Mouse (Mus musculus): ENCODE results near the gene Cpm.
"Not testable (repeated sequence)": the region's sequence is repeated elsewhere in the genome, so short reads cannot be mapped to it uniquely, and the experiment has no call there.

Cpm gene

GRCm38 (mm10) chr10:117691389-117691968 is 62.2 kb downstream of the Cpm start:
- no peak for DNase-seq

DNA sequence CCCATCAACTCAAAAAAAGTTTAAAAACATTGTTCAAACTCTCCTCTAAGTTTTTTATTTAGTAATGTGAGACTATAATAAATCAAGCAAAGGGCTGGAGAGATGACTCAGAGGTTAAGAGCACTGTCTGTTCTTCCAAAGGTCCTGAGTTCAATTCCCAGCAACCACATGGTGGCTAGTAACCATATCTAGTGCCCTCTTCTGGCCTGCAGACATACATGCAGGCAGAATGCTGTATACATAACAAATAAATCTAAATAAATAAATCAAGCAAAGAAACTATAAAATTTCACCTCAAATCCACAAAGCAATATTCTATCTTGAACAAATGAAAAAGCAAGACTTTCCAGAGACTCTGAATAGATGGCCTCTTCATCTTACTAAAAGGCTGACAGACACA is 62.9 kb downstream of the Cpm start:
- no peak for DNase-seq

- no peak for DNase-seq
These were observed 63.7 kb downstream of the Cpm start for GRCm38 (mm10) chr10:117692953-117693352.

DNA sequence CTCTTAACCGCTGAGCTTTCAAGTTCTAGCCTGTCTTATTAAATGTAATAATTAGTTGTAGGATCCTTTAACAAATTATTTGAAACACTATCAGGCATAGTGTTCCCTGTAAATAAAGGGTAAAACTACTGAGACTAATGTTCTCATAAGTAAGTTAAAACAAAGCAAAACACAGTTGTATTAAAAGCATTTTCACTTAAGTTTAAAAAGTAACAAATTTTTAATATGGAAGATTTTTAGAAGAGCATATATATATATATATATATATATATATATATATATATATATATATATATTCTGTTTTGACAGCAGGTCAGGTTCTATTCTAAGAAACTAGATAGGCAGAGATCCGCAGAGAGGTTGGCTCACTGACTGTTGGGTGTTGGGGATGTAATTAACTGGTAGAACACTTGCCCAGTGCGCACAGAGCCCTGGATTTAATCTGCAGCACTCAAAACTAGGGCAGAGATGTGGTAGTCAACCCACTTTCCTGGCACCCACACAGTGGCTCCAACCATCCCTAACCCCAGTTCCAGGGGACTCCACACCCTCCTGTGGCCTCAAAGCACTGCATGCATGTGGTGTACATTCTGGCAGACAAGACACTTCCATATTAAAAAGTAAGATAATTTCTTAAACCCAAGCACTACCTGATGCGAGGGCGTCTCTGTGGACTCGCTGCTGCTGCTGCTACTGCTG is 65.1 kb downstream of the Cpm start:
- no peak for DNase-seq

DNA sequence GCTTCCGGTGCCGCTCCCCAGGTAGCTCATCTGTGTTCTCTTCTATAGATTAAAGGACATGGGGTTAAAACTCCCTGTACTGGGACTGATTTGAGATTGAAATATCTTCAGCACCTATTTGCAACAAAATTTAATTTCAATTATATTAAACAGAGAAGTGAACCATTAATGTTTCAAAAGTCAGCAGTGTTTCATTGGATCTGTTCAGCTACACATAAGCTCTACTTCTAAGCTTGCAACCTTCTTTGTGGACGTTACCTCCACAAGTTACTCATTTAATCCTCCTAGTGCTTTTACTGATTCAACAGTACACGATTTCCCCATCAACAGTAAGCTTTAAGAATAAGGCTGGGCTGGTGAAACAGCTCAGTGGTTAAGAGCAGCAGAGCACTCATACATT is 65.7 kb downstream of the Cpm start:
- no peak for DNase-seq

GRCm38 (mm10) chr10:117695605-117696004 is 66.3 kb downstream of the Cpm start:
- no peak for DNase-seq

DNA sequence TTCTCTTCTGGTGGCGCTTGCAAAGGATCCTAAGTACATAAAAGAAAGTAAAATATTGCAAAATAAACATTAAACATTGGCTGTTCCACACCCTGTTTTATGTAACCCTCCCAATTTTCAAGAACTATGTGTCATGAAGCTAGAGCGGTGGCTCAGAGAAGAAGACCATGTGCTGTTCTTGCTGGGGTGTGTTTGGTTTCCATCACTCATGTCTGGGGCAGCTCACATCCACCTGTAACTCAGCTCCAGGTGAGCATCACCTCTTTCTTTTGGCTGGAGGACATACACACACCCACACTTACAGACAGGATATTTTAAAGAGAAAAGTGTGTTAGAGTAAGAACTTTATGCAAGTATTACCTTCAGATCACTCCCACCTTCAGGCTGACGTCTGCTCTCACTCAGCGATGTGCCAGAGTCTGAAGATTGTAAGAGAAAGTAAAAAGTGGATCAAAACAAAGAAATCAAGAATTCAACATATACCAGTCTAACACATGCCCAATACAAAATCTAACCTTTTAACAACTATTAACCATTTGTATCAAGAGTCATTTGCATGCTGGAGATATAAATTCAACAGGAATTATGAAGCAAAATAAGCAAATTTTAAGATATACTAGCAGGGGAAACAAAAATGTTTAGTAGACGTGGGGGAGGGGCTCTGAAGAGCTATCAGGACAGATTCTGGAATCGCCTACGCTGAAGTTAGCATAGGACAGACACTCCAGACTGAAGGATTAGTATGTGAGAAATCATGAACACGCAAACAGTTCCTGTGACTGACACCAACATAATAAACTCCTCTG is 66.9 kb downstream of the Cpm start:
- DNase-seq: no peak

DNA sequence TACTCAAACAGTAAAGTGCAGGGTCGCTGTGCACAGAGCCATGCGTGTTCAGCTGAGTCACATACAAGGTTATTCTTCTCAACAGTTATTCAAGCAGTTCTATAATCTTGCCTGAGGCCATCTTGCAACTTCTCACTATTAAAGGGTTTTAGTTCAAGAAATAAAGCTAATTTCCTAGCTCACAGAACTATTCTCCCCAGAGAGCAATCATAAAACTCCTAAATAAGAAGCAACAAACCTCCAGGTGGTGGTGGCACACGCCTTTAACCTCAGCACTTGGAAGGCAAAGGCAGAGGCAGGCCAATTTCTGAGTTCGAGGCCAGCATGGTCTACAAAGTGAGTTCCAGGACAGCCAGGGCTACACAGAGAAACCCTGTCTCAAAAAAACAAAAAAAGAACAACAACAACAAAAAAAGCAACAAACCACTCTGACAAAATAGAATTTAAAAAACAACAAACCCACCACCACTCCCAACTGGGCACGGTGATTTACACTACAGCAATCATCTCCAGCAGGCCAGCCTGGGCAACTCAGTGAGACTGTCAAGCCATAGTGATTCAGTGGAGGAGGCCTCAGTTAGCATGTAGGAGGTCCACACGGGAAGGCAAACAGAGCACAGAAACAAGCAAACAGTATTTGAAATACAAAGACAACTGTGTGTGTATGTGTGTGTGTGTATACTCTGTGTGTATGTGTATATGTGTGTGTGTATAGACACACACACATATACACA is 67.7 kb downstream of the Cpm start:
- DNase-seq: no peak

- no peak for DNase-seq
These were observed 68.3 kb downstream of the Cpm start for GRCm38 (mm10) chr10:117697561-117698115.

- no peak for DNase-seq
These were observed 69.2 kb downstream of the Cpm start for GRCm38 (mm10) chr10:117698313-117699138.

DNA sequence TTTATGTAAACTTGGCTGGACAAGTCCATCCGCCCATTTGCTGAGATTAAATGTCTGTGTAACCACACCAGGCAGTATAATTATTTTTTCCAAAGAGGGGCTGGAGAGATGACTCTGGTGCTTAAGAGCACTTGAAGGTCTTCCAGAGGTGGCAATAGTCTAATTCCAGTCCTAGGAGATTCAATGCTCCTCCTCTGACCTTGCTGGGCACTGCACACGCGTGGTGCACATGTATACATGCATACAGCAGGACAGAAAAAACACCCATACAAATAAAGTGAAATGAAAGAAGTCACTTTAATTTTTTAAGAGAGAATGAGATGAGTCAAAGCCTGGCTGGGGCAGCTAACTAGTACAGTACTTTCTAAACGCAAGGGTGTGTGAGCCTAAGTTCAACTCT is 70.6 kb downstream of the Cpm start:
- no peak for DNase-seq

DNA sequence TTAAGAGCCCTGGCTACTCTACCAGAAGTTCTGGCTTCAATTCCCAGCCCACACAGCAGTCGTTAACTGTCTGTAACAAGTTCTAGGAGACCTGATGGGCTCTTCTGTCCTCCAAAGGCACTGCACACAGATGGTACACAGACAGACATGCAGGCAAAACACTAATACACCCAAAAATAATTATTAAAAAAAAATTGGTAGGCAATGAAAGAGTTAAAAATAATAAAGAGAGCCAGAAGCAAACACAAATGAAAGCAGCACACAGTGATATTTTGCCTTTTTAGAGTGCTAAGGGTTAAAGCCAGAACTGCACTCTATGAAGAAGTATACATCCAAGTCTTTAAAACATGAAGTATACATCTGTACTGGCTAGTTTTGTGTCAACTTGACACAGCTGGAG is 71.2 kb downstream of the Cpm start:
- no peak for DNase-seq

- no peak for DNase-seq
These were observed 71.9 kb downstream of the Cpm start for GRCm38 (mm10) chr10:117701034-117701829.

DNA sequence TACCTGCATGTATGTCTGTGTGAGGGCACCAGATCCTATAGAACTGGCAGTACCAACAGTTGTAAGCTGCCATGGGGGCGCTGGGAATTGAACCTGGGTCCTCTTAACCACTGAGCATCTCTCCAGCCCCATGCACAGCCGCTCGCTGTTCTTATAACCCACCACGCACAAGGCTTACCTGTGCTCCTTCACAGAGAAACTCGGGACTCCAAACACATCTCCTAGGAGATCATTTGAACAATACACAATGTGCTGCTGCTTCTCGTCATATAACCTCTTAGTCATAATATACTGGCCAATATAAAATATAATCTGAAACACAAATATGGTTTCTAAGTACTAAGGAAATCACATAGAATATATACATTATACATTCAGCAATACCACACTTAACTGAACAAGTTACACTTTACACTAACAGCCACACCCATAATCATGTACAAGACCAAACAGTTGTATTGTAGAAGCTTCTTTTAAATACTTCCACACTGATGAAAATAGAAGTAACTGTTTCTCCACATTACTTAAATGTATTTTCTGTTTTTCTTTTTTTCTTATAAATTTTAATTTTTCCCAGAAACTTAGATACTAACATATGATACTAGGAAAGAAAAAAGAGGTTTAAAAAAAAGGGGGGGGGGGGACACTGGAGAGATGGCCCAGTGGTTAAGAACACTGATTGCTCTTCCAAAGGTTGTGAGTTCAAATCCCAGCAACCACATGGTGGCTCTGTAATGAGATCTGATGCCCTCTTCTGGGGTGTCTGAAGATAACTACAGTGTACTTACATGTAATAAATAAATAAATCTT is 72.9 kb downstream of the Cpm start:
- no peak for DNase-seq

DNA sequence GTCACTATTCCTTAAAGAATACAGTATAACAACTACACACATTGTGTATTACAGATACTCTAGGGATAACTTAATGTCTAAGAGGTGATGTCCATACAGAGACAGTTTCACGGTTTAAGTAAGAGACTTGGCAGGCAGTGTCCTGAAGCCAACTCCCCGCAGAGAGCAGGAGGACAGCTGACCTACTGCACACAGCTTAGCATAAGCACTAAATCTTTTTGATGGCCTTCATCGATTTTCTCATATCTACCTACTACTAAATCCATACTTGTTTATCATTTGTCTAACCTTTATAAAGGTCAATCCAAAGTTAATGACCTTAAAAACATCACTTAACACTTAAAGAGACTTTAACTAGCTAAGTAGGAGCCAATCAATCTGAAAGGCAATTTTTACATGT is 74.2 kb downstream of the Cpm start:
- no peak for DNase-seq

DNA sequence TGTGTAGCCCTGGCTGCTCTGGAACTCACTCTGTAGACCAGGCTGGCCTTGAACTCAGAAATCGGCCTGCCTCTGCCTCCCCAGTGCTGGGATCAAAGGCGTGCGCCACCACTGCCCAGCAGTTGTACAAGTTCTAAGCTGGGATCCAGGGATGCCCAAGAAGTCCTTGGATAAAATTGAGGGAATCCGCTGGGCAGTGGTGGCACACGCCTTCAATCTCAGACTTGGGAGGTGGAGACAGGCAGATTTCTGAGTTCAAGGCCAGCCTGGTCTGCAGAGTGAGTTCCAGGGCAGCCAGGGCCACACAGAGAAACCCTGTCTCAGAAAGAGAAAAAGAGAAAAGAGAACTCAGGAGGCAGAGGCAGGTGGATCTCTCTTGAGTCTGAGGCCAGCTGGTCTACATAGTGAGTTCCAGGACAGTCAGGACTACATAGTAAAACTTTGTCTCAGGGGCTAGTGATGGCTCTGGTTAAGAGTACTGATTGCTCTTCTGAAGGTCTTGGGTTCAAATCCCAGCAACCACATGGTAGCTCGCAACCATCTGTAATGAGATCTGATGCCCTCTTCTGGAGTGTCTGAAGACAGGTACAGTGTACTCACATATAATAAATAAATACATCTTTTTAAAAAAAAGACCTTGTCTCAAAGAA is 75.1 kb downstream of the Cpm start:
- DNase-seq: not testable (repeated sequence)

DNA sequence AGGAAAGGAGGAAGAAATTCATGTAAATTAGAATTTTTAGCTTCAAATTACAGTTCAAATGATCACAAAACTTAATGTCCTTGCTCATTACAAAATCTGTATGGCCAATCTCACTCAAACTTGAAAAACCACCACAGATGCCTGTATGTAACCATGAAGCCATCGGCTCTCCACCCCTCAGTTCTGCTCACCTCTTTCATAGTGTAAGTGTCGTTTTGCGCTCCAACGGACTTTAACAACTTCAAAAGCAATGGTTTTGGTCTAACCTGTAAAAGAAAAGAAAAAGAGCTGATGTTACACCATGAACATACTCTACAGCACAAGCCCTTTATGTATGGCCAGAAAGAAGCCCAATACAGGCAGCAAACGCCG is 75.7 kb downstream of the Cpm start:
- DNase-seq: no peak

GRCm38 (mm10) chr10:117705806-117706205 is 76.5 kb downstream of the Cpm start:
- no peak for DNase-seq

DNA sequence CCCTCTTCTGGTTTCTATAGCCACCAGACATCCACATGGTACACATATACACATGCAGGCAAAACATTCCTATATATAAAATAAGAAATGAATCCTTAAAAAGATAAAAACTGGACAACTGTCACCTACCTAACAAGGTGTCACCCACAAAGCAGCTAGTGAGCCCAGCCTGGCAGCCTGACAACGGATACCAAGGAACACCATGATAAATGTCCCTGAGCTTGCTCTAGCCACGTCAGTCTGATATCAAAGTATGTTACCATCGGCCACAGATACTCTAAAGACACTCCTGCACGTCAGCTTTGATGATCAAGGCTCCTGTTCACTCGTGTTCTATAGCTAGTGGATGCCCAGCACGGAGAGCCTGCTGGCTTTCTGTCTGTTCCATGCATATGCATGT is 77.1 kb downstream of the Cpm start:
- DNase-seq: no peak
